Mouse (Mus musculus): ENCODE results near the gene Cmtm4.

- TF ChIP-seq POLR2A (IDR thresholded peaks at IDR 0.05; ENCODE audit: extremely low read depth, insufficient read depth, low read length) = no peak
- peak; percentile 89 for TF ChIP-seq CTCF (IDR thresholded peaks at IDR 0.05; ENCODE audit: low read depth, low read length)
Observed at GRCm38 (mm10) chr8:104403596-104403995, 8.0 kb upstream of the Cmtm4 start.
